Mouse (Mus musculus) heart, embryonic 14.5 days (tissue): ENCODE results near the gene Gm49342. TPM values are rescaled to one million over a fixed set of nuclear protein-coding genes. Genes with fewer than 3 reads are reported as not detected.
"Not testable (repeated sequence)": the region's sequence is repeated elsewhere in the genome, so short reads cannot be mapped to it uniquely, and the experiment has no call there.

Experiments
- ATAC-seq: fragments of 200-750 bp; cut with Nextera tagmentation; 2 replicates; pipeline ENCODE4 v1.8.0; 2017; ENCODE audit warnings: low read depth, moderate TSS enrichment; ENCODE audit not compliant: insufficient number of reproducible peaks, insufficient read depth, low FRiP score
- H3K27ac ChIP-seq, 2 experiments: fragments of 200-500 bp in 1 of 2; fragments of 300-500 bp in 1 of 2; sonication (generic) in 1 of 2; replicated peaks in 1 of 2; 2 replicates each; pipeline ENCODE4 v1.5.1; 2012 to 2014; ENCODE audit warnings: low read depth in 2 of 2, low read length in 2 of 2, control low read depth in 1 of 2, mild to moderate bottlenecking in 1 of 2, mixed read lengths in 1 of 2; ENCODE audit not compliant: control insufficient read depth in 1 of 2, insufficient read depth in 1 of 2
- H3K27me3 ChIP-seq: fragments of 300-500 bp; sonication (generic); 2 replicates; pipeline ENCODE4 v1.6.1; 2014; ENCODE audit warnings: mild to moderate bottlenecking, low read length, control low read depth; ENCODE audit not compliant: control insufficient read depth, insufficient read depth
- H3K36me3 ChIP-seq: fragments of 300-500 bp; sonication (generic); 2 replicates; pipeline ENCODE4 v1.6.1; 2014; ENCODE audit warnings: mild to moderate bottlenecking, control low read depth, low read length, mixed read lengths; ENCODE audit not compliant: control insufficient read depth, insufficient read depth
- H3K4me1 ChIP-seq, 2 experiments: fragments of 200-500 bp in 1 of 2; fragments of 300-500 bp in 1 of 2; sonication (generic) in 1 of 2; 2 replicates each; pipeline ENCODE4 v1.6.1; 2012 to 2014; ENCODE audit warnings: low read length in 2 of 2, control low read depth in 1 of 2, mixed read lengths in 1 of 2; ENCODE audit not compliant: control insufficient read depth in 2 of 2, insufficient read depth in 2 of 2
- H3K4me2 ChIP-seq: fragments of 300-500 bp; sonication (generic); 2 replicates; pipeline ENCODE4 v1.6.1; 2014; ENCODE audit warnings: mild to moderate bottlenecking, low read length
- H3K4me3 ChIP-seq, 2 experiments: fragments of 200-500 bp in 1 of 2; fragments of 300-500 bp in 1 of 2; sonication (generic) in 1 of 2; 2 replicates each; pipeline ENCODE4 v1.5.1; 2012 to 2014; ENCODE audit warnings: low read length in 2 of 2, mild to moderate bottlenecking in 2 of 2, control low read depth in 1 of 2, low read depth in 1 of 2, moderate library complexity in 1 of 2; ENCODE audit not compliant: control insufficient read depth in 1 of 2, insufficient read depth in 1 of 2
- H3K9ac ChIP-seq: fragments of 300-500 bp; sonication (generic); 2 replicates; pipeline ENCODE4 v1.6.1; 2014; ENCODE audit warnings: mild to moderate bottlenecking, low read length
- H3K9me3 ChIP-seq: fragments of 300-500 bp; sonication (generic); 2 replicates; pipeline ENCODE4 v1.6.1; 2016; ENCODE audit warnings: low read length, control low read depth; ENCODE audit not compliant: control insufficient read depth
- WGBS: fragments of 180-500 bp; shearing (Covaris S2); extraction: QIAGEN DNeasy Blood & Tissue Kit; methylation state at CpG from one replicate; pipeline ENCODE4 v1.1.7; 2014; 5-methylcytosine and 5-hydroxymethylcytosine counted together
- polyA plus RNA-seq: library from polyadenylated mRNA; unstranded; fragments of >200 nt; fragmentation: Nextera tagmentation; extraction: Ambion mirVana; gene quantifications from 2 replicates; pipeline ENCODE4 v1.2.1, GENCODE M21; 2014

The Gm49342 gene
- polyA plus RNA-seq, result not detected in 2 replicates

GRCm38 (mm10) chr14:50943932-50944667 is at the start of gene Gm49342:
Gene Gm49342 (plus strand): TSS chr14:50944517.
- peak within 1 kb of the TSS; percentile 88 for H3K27ac ChIP-seq
- no peaks in the 10 kb centered on the region for H3K27me3 ChIP-seq
- 12% methylated on average over 31 of the region's 31 CpGs for WGBS

GRCm38 (mm10) chr14:50895407-50895806 is 48.9 kb upstream of the Gm49342 start:
- Histone ChIP-seq H3K4me2 (no peak overlapping the region), H3K4me3 (no peak overlapping the region), H3K36me3 (no peaks in the 10 kb centered on the region), H3K27ac (no peak overlapping the region), H3K27me3 (peaks cover 11% of the 10 kb centered on the region), H3K9me3 (no peaks in the 10 kb centered on the region), H3K9ac (no peak overlapping the region), H3K4me1 (peaks cover 9 to 11% of the 10 kb centered on the region in 2 experiments; a peak in 3 of 4 replicates)
- ATAC-seq, result no peak

More at GRCm38 (mm10) chr14:50943932-50944667, at the start of gene Gm49342:
- peaks cover 4% of the 10 kb centered on the region in 2 experiments; a peak in 2 of 4 replicates for H3K4me1 ChIP-seq
- H3K36me3 ChIP-seq, result no peaks in the 10 kb centered on the region
- no peaks in the 10 kb centered on the region for H3K9me3 ChIP-seq
- peak within 1 kb of the TSS; percentile 46 to 55 for H3K4me3 ChIP-seq
- H3K4me2 ChIP-seq, result peak within 1 kb of the TSS; percentile 64
- ATAC-seq, result peak; percentile 99
- H3K9ac ChIP-seq, result peak within 1 kb of the TSS; percentile 57

GRCm38 (mm10) chr14:50895985-50896746 is 48.2 kb upstream of the Gm49342 start:
- Histone ChIP-seq H3K27ac (no peak overlapping the region), H3K4me2 (peak overlapping the region; percentile 92), H3K4me3 (peak overlapping the region; percentile 44 to 45), H3K27me3 (peaks cover 11% of the 10 kb centered on the region), H3K4me1 (peaks cover 9 to 11% of the 10 kb centered on the region in 2 experiments; a peak in 3 of 4 replicates), H3K9me3 (no peaks in the 10 kb centered on the region), H3K9ac (peak overlapping the region; percentile 58), H3K36me3 (no peaks in the 10 kb centered on the region)
- ATAC-seq, result no peak; the same call in 1 of the 2 replicates
- 14% methylated on average over 19 of the region's 19 CpGs for WGBS

- ATAC-seq, result no peak
- peak overlapping the region; percentile 58 for H3K9ac ChIP-seq
- H3K27ac ChIP-seq, result no peak overlapping the region
- no peaks in the 10 kb centered on the region for H3K9me3 ChIP-seq
- 18% methylated on average over 23 of the region's 23 CpGs for WGBS
- H3K27me3 ChIP-seq, result peaks cover 11% of the 10 kb centered on the region
- peaks cover 9 to 11% of the 10 kb centered on the region in 2 experiments; a peak in 3 of 4 replicates for H3K4me1 ChIP-seq
- no peaks in the 10 kb centered on the region for H3K36me3 ChIP-seq
- peak overlapping the region; percentile 92 for H3K4me2 ChIP-seq
- H3K4me3 ChIP-seq, result peak overlapping the region; percentile 44 to 45
These were observed 47.5 kb upstream of the Gm49342 start for GRCm38 (mm10) chr14:50896747-50897373.

- H3K27ac ChIP-seq, result no peak within 1 kb of the TSS
- H3K4me3 ChIP-seq, result peak within 1 kb of the TSS; percentile 44 to 45
- peaks cover 9 to 11% of the 10 kb centered on the region in 2 experiments; a peak in 3 of 4 replicates for H3K4me1 ChIP-seq
- H3K4me2 ChIP-seq, result peak within 1 kb of the TSS; percentile 92
- no peak for ATAC-seq
- peaks cover 11% of the 10 kb centered on the region for H3K27me3 ChIP-seq
- H3K36me3 ChIP-seq, result no peaks in the 10 kb centered on the region
- 27% methylated on average over 7 of the region's 7 CpGs for WGBS
- H3K9ac ChIP-seq, result peak within 1 kb of the TSS; percentile 58
- no peaks in the 10 kb centered on the region for H3K9me3 ChIP-seq
These were observed 46.9 kb upstream of the Gm49342 start, which contains the start of gene Klhl33 for GRCm38 (mm10) chr14:50897374-50897765. Gene Klhl33 (minus strand): TSS chr14:50897507.

GRCm38 (mm10) chr14:50897992-50898391 is 46.3 kb upstream of the Gm49342 start:
- 91% methylated on average over 2 of the region's 2 CpGs for WGBS
- H3K36me3 ChIP-seq, H3K27ac ChIP-seq, H3K4me3 ChIP-seq, ATAC-seq, H3K9me3 ChIP-seq, H3K4me1 ChIP-seq, H3K9ac ChIP-seq, H3K4me2 ChIP-seq: not testable (repeated sequence)
- H3K27me3 ChIP-seq, result peaks cover 11% of the 10 kb centered on the region
